Mouse (Mus musculus): ENCODE measurements around the gene Rbl2.

The Rbl2 gene

DNA sequence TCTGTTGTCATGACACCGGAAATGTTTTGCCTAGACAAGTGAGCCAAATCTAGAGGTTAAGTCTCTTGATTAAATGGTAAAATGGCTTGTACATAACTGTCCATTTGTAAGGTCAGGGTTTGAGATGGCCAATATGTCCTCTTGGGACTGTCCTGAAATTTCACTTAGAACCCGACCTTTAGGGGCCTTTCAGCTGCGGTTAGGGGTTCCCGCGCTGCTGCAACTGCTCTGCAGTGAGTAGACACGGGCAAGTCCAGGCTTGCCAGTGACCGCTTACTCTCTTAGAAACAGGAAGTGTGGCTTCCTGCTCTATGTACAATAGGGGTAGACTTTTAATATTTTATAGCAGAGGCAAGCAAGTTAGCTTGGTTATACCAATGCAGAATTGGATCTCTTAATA lies 12.1 kb downstream of the Rbl2 start:
- ChIA-PET CTCF (interaction anchor here (0.6 to 2.5 kb wide), 10 partner anchors 9 to 253 kb away, joined by 3 to 13 read pairs (median 4); partner anchors contain the start of gene Rbl2 (in 1 of the 4)), POLR2A (interaction anchor here (0.6 to 6.3 kb wide), 21 partner anchors 9 to 431 kb away, joined by 3 to 84 read pairs (median 5); partner anchors contain the start of genes Rbl2 (in 3 of the 4) and Chd9 (in 1 of the 4))

DNA sequence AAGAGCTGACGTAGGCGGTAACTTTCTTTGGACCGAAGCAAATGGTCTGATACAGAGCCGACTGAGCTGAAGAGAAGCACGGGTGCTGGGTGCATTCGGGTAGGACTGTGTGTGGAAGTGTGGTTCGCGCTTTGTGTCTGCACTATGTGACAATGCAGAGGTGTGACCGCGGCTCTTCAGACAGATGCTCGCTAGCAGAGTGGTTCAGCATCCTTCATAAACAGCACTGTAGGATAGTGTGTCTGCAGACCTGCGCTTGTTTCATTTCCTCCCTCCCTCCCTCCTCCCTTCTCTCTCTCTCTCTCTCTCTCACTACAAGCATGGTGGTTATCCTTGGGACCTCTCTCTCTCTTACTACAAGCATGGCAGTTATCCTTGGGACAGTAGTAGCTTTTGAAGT lies 12.6 kb downstream of the Rbl2 start:
- POLR2A ChIA-PET: interaction anchor here (0.6 to 6.3 kb wide), 15 partner anchors 11 to 432 kb away, joined by 3 to 84 read pairs (median 5); partner anchors contain the start of genes Rbl2 (in 3 of the 4) and Chd9 (in 1 of the 4)

DNA sequence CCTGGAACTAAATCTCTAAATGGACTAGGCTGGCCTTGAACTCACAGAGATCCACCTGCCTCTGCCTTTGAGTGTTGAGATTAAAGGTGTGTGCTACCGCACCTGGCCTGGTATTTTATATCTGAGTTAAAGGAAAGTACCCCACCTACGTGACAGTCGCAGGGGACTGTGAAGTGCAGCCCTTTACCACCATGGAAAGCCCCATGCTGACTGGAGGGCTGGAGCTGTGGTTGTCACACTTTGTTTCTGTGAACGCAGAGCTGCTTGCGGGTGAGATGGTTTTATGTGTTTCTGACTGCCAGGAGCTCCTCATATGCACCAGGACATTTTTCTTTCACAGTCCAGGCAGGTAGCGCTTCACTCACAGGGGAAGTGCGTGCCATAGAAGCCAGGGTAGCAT lies 18.6 kb downstream of the Rbl2 start:
- ChIA-PET CTCF (interaction anchor here in 1 of 4 experiments (1.3 kb wide), 1 partner anchor 30 kb away, joined by 5 read pairs; no protein-coding TSS in a partner anchor), POLR2A (interaction anchor here in 2 of 4 experiments (0.7 to 1.1 kb wide), 3 partner anchors 9 to 19 kb away, joined by 3 read pairs; partner anchors contain the start of gene Rbl2 (in 1 of the 2))

More for the DNA sequence above, 12.6 kb downstream of the Rbl2 start:
- CTCF ChIA-PET: interaction anchor here in 2 of 4 experiments (1.7 to 2.5 kb wide), 3 partner anchors 12 to 51 kb away, joined by 3 to 10 read pairs (median 8); partner anchors contain the start of gene Rbl2 (in 1 of the 2)

DNA sequence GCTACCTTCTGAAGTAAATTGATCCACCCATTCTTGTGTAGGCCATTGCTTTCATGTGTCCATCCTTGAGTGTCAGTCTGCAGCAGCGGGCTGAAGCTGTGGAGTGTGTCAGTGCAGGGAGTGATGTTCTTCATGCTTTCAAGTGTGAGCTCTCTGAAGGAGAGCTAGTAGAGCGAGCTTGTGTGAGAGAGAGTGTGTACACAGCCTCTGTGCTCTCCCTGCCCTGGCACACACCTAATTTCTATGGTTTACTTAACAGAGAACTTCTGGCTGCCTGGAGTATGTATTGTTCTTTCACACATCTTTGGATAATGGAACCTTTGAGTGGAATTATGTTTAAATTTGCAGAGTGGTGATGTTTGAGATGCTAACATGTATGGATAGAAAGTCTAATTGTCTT lies 19.7 kb downstream of the Rbl2 start:
- POLR2A ChIA-PET: interaction anchor here in 2 of 4 experiments (0.7 to 1.7 kb wide), 2 partner anchors 20 to 62 kb away, joined by 4 read pairs; partner anchors contain the start of gene Rbl2 (in 1 of the 2)

DNA sequence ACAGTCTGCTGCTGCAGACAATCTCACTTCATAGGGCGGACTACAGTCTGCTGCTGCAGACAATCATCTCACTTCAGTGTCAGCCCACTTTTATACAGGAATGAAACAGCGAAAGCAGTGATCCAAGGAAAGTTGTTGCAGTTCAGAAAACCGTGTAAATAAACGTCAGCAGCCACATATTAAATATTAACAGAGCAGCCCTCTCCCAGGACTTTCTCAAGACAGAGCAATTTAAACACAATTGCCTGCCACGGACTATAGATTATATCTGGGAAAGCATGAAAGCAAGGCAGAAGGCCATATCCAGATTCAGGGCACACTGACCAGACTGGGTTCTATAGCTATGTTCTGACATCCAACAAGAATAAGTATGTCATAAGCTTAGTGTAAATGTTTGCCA lies 24.3 kb downstream of the Rbl2 start:
- ChIA-PET CTCF (no interaction called here), POLR2A (no interaction called here)

More for the DNA sequence above, 19.7 kb downstream of the Rbl2 start:
- CTCF ChIA-PET: interaction anchor here in 1 of 4 experiments (0.6 kb wide), 1 partner anchor 58 kb away, joined by 3 read pairs; no protein-coding TSS in a partner anchor

DNA sequence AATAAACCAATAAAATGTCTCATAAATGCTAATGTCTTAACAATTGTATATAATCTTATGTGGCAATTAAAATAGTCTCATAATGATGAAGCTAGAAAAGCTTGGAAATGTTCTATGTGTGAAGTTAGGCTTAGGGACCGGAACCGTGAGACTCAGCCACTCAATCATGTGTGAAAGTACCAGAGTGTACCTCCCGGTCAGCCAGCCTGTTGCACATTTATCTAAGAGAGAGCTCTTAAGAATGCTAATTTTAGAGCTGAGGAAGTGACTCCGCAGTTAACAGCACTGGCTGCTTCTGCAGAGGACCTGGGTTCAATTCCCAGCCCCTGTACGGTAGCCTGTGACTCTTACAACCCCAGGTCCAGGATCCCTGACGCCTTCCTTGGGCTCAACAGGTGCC lies 28.2 kb downstream of the Rbl2 start:
- POLR2A ChIA-PET: interaction anchor here in 1 of 4 experiments (0.9 to 1.2 kb wide), 3 partner anchors 14 to 19 kb away, joined by 3 to 4 read pairs (median 4); no protein-coding TSS in a partner anchor

DNA sequence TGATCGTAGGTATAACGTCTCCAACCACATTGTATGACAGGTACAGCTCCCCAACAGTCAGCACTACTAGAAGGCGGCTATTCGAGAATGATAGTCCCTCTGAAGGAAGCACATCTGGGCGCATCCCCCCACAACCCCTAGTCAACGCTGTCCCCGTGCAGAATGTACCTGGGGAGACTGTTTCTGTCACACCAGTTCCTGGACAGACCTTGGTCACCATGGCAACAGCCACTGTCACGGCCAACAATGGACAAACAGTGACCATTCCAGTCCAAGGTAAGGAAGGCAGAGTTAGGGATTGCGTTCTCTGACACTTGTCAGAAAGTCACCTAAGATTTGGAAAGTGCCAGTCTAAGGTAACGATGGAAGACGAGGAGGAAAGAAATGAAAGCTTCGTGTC lies 36.4 kb downstream of the Rbl2 start:
- CTCF ChIA-PET: interaction anchor here in 2 of 4 experiments (0.6 to 4.0 kb wide), 3 partner anchors 11 to 913 kb away, joined by 3 to 18 read pairs (median 4); no protein-coding TSS in a partner anchor
- POLR2A ChIA-PET: interaction anchor here in 1 of 4 experiments (1.2 kb wide), 1 partner anchor 28 kb away, joined by 3 read pairs; no protein-coding TSS in a partner anchor

More for the DNA sequence above, 28.2 kb downstream of the Rbl2 start:
- CTCF ChIA-PET: interaction anchor here in 3 of 4 experiments (0.6 to 1.1 kb wide), 4 partner anchors 17 to 305 kb away, joined by 3 to 4 read pairs (median 3); no protein-coding TSS in a partner anchor

DNA sequence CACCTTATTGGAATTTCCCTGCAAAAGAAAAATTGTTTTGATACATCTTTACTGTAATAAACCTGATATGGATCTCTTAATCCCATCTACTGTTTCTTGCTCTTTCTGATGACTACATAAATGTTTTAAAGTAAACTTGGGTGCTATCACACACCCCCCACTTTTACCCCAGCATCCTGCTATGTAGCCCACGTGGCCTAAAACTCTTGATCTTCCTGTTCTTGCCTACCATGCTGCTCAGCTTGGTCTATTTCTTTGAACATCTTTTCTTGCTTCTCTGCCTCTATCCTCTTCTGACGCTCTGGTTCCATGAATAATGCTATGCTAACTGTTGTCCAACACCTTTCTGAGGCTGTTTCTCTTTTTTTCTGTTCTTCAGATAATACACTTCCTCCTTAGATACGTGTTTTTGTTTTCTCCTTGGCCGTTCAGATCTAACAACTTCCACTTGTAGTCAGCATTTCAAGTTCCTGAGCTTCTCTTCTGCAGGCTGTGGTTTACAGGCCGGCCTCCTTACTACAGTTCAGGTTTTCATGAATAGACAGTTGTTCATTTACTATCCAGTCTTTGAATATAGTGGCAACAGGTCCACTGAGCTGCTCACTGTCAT lies 42.1 kb downstream of the Rbl2 start:
- CTCF ChIA-PET: no interaction called here
- POLR2A ChIA-PET: interaction anchor here in 2 of 4 experiments (1.0 to 1.4 kb wide), 3 partner anchors 14 to 22 kb away, joined by 3 read pairs; no protein-coding TSS in a partner anchor

DNA sequence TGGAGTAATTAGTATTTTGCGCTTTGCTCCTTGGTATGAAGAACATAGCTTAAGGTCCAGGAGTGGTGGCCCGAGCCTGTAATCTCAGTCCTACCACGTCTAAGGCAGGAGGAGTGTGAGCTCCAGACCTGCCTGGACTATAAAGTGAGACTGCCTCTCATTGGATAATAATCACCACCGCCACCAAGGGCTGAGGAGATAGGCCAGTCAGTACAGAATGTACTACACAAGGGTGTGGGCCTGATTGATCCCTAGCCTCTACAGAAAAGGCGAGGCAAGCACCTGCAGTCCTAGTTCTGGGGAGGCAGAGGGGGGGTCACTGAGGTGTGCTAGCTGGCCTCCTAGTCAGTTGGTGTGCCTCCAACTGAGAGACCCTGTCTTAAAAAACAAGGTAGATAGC lies 44.6 kb downstream of the Rbl2 start:
- CTCF ChIA-PET: no interaction called here

DNA sequence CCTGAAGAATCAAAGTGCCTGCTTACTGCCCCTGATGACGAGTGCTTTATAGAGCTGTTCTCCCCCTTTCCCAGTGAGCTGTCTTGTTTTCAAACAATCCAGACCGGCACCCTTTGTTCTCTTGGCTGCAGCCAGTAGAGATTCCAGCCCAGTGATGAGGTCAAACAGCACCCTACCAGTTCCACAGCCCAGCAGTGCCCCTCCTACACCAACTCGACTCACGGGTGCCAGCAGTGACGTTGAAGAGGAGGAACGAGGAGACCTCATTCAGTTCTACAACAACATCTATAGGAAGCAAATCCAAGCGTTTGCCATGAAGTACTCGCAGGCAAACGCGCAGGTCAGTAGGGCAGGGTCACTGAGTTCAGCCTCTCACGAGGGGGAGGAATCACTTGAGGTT lies 45.1 kb downstream of the Rbl2 start:
- POLR2A ChIA-PET: interaction anchor here in 2 of 4 experiments (0.6 to 1.5 kb wide), 5 partner anchors 10 to 256 kb away, joined by 3 to 6 read pairs (median 4); no protein-coding TSS in a partner anchor

More for the DNA sequence above, 44.6 kb downstream of the Rbl2 start:
- POLR2A ChIA-PET: interaction anchor here in 2 of 4 experiments (1.2 to 1.4 kb wide), 4 partner anchors 9 to 19 kb away, joined by 3 to 4 read pairs (median 4); no protein-coding TSS in a partner anchor

DNA sequence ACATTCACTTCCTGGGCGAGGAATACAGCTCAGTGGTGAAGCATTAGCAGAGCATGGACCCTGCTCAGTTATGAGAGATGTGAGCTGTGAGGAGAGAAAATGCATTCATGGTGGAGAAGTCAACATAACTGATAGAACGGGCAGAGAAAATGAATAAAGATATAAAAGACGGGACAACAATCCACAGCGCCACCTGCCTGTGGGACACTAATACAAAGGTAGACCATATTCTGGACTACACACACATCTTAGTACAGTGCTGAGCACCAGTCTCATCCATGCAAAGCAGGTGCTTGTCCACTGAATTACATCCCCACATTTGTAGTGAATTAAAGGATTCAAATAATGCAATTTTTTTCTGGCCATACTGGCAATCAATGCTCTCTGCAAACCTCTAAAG lies 47.7 kb downstream of the Rbl2 start:
- ChIA-PET POLR2A (interaction anchor here in 3 of 4 experiments (1.0 to 2.2 kb wide), 12 partner anchors 9 to 292 kb away, joined by 3 to 11 read pairs (median 6); no protein-coding TSS in a partner anchor), CTCF (interaction anchor here (0.5 to 2.6 kb wide), 44 partner anchors 8 to 806 kb away, joined by 3 to 36 read pairs (median 4); partner anchors contain the start of gene Chd9 (in 1 of the 4))

More for the DNA sequence above, 45.1 kb downstream of the Rbl2 start:
- CTCF ChIA-PET: interaction anchor here in 1 of 4 experiments (0.6 kb wide), 1 partner anchor 159 kb away, joined by 3 read pairs; no protein-coding TSS in a partner anchor

DNA sequence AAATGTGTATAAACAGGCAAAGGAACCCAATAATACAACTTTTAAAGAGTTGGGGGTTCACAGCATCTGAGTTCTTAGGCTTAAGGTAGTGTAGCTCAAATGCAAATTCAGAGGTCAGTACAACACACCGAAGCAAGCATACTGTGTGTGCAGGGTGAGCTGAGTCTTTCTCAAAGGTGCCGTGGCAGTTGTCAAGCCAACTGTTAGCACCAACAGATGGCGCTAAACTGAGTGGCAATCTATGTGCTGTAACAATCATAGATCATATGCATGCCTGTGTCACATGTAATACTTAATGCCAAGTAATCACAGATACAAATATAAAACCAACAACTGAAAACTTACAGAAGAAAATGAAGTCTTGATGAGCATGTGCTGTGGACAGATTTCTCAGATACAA lies 48.3 kb downstream of the Rbl2 start:
- POLR2A ChIA-PET: interaction anchor here in 3 of 4 experiments (1.0 to 2.2 kb wide), 11 partner anchors 9 to 292 kb away, joined by 3 to 11 read pairs (median 6); no protein-coding TSS in a partner anchor
- CTCF ChIA-PET: interaction anchor here (0.6 to 2.6 kb wide), 44 partner anchors 8 to 322 kb away, joined by 3 to 36 read pairs (median 4); partner anchors contain the start of gene Chd9 (in 1 of the 4)

DNA sequence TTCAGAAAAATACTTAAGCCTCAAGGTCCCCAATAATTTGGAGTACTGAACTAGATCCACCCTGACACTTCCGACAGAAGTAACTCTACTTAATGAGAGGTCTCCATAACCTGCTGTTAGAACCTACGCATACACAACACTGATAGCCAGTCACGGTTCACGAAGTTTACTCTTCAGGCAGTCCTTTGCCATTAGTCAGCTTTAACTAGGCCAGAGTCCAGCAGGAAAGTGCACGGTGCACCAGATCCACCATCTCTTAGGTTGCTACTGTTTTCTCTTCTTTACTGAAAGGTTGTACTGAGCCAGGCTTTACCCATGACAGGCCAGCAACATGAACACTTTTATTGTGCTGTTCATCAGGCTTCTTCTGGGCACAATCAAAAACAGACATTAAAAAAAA lies 54.5 kb downstream of the Rbl2 start:
- POLR2A ChIA-PET: interaction anchor here in 3 of 4 experiments (0.6 to 2.8 kb wide), 5 partner anchors 10 to 402 kb away, joined by 3 to 14 read pairs (median 3); partner anchors contain the start of gene Rbl2 (in 1 of the 3)
- CTCF ChIA-PET: interaction anchor here in 2 of 4 experiments (0.6 to 2.2 kb wide), 3 partner anchors 8 to 889 kb away, joined by 3 to 7 read pairs (median 4); no protein-coding TSS in a partner anchor

DNA sequence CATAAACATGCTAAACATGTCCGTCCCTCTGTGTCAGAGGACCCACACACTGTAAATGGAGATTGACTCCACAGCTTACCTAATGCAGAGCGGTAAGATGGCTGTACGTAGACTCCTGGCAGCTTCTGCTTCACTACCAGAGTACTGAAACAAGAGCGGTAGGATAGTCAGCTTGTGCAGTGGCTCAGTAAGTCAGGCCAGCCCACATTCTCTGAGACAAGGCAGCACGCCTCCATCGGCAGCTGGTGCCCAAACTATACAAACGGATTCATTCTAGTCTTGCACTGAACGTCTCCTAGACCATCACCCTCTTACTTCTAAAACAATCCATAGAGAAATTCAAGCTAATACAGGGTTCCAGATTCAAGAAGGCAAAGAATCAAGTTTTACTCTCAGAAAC lies 56.9 kb downstream of the Rbl2 start:
- CTCF ChIA-PET: interaction anchor here in 3 of 4 experiments (0.6 to 2.2 kb wide), 6 partner anchors 7 to 48 kb away, joined by 3 to 7 read pairs (median 4); no protein-coding TSS in a partner anchor

DNA sequence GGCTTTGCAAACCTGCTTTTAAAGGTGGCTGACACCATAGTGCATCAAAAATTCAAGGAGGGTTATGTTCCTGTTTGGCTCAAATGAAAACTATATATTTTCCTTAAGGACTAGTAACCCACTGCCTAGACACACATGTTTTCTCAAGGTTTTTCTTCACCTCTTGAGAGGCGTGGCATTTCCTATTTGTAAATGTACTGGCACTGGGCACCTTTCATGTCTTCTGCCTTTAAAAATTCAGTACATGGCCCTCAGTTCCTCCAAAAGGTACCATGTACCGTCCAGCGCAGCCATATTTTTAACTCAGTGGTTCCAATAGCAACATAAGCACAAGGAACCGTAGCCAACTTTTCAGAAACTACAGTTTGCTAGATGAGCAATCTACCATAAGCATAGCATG lies 62.9 kb downstream of the Rbl2 start:
- CTCF ChIA-PET: interaction anchor here (1.1 to 3.5 kb wide), 4 partner anchors 14 to 15 kb away, joined by 3 to 36 read pairs (median 10); no protein-coding TSS in a partner anchor
- POLR2A ChIA-PET: interaction anchor here in 1 of 4 experiments (1.6 to 2.1 kb wide), 2 partner anchors 15 to 16 kb away, joined by 11 to 18 read pairs; no protein-coding TSS in a partner anchor

More for the DNA sequence above, 56.9 kb downstream of the Rbl2 start:
- POLR2A ChIA-PET: interaction anchor here in 3 of 4 experiments (0.6 to 2.9 kb wide), 6 partner anchors 8 to 57 kb away, joined by 3 to 13 read pairs (median 6); partner anchors contain the start of gene Rbl2 (in 1 of the 3)

DNA sequence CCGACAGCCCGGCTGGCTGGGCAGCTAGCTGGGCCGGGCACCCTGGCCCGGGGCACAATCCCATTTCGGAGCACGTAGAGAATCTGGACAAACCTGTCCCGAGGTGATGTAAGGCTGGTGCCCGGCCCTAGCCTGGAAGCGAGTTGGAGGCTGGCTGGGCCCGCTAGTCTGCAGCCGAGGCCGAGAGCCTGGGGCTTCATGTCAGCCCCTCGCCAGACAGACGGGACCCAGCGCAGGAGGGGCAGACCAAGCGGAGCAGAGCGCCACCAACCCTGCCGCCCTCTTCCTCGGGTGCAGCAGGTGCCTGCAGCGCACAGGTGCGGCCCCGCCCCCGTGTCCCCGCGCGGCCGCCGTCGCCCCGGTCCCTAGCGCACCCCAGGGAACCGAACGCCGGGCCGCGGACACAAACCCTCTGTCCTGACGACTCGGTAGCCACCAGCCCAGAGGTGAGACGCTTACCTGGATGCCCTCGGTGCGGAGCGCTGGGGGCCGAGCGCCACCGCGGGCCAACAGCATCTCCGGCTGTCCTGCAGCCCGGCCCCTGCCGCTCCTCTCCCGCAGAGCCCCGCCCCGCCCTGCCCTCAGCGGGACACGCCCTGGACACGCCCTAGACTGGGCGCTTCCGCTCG lies 63.7 kb downstream of the Rbl2 start:
- POLR2A ChIA-PET: interaction anchor here (0.6 to 2.5 kb wide), 59 partner anchors 9 to 1222 kb away, joined by 3 to 18 read pairs (median 4); partner anchors contain the start of genes Chd9 (in 2 of the 4), Fto (in 1 of the 4), Rbl2 (in 1 of the 4) and Rpgrip1l (in 1 of the 4)
- CTCF ChIA-PET: interaction anchor here (0.5 to 4.1 kb wide), 25 partner anchors 8 to 338 kb away, joined by 3 to 36 read pairs (median 4); partner anchors contain the start of genes Chd9 (in 2 of the 4), Rbl2 (in 2 of the 4), Fto (in 1 of the 4) and Rpgrip1l (in 1 of the 4)

DNA sequence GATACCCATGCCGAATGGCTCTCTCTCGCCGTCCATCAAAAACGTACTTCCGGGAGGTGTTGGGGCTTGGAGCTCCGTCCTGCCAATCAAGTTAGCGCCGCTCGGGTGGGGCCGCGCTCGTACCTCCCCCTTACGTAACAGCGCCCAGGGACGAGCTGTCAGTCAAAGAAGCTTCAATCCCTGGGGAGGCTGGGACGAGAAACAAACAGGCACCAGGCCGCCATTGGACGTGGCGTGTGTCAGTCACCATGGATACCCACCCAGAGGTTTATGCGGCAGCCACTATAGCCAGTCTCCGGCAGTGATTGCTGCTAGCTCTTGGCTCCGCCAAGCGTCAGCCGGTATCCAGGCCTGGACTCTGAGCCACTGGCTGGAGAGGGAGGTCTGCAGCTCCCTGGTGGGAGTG lies 64.2 kb downstream of the Rbl2 start:
- CTCF ChIA-PET: interaction anchor here in 3 of 4 experiments (0.5 to 4.1 kb wide), 24 partner anchors 9 to 338 kb away, joined by 3 to 36 read pairs (median 4); partner anchors contain the start of genes Chd9 (in 2 of the 3), Rbl2 (in 2 of the 3), Fto (in 1 of the 3) and Rpgrip1l (in 1 of the 3)
- POLR2A ChIA-PET: interaction anchor here (0.5 to 2.5 kb wide), 61 partner anchors 8 to 1262 kb away, joined by 3 to 18 read pairs (median 4); partner anchors contain the start of genes Chd9 (in 2 of the 4), Fto (in 1 of the 4), Rbl2 (in 1 of the 4) and Rpgrip1l (in 1 of the 4)
